Mouse (Mus musculus) cortical plate, adult 2 months (tissue): Measurements from ENCODE around the gene Tma7.

Experiments used
- CTCF ChIP-seq: fragments of 200-500 bp; IDR thresholded peaks from 2 replicates; pipeline ENCODE4 v1.5.1; 2011; ENCODE audit warnings: mild to moderate bottlenecking, control low read depth, low read length; ENCODE audit not compliant: insufficient read depth; ENCODE audit errors: extremely low read depth
- POLR2A ChIP-seq: fragments of 200-500 bp; IDR thresholded peaks from 2 replicates; pipeline ENCODE4 v1.6.1; 2011; ENCODE audit warnings: mild to moderate bottlenecking, low read length, control low read depth; ENCODE audit not compliant: insufficient read depth; ENCODE audit errors: extremely low read depth

DNA sequence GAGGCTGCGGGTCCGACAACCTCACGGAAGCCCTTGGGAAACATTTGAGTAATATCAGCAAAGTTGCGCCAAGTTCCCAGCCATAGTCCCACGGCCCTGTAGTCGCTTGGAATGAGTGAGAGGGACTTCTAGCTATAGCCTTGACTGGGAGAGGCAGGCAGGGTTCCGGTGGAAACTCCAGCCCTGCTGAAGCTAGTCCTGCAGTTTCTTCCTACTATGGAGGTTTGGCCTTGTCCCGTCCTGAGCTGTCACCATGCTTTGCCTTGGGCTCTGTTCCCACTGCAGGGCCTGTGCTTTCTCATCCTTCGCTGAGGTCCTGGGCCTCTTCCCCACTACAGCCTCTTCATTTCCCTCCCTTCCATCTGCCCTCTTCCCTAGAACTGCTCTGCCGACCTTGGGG lies 33.8 kb upstream of the Tma7 start:
- TF ChIP-seq CTCF (no peak), POLR2A (no peak)
